Mouse (Mus musculus): ENCODE data around the gene Tcl1b2. TPM values are rescaled to one million over a fixed set of nuclear protein-coding genes. Genes with fewer than 3 reads are reported as not detected.
A peak's percentile ranks its signal among the peaks of the same experiment; 100 is the strongest.

The Tcl1b2 gene
- not detected in 2 replicates for polyA plus RNA-seq (2016; fragmentation: Nextera tagmentation; extraction: Ambion mirVana)

GRCm38 (mm10) chr12:105145714-105146113, at the start of gene Tcl1b2:
Tcl1b2 (plus strand) TSS chr12:105146014.
- WGBS, result 81% methylated on average over 3 of the region's 3 CpGs
- H3K4me3 ChIP-seq, result no peak within 1 kb of the TSS
- no peaks in the 10 kb centered on the region for H3K9me3 ChIP-seq (replicated peaks)
- H3K36me3 ChIP-seq, result no peaks in the 10 kb centered on the region
- no peak within 1 kb of the TSS for H3K27ac ChIP-seq
- peak; percentile 10 for DNase-seq (ENCODE audit: low spot score)
- H3K4me1 ChIP-seq, result no peaks in the 10 kb centered on the region
- H3K27me3 ChIP-seq (ENCODE audit: low read depth, poor library complexity, severe bottlenecking), result no peaks in the 10 kb centered on the region

GRCm38 (mm10) chr12:105099466-105100044, 46.3 kb upstream of the Tcl1b2 start:
- Histone ChIP-seq H3K4me1 (peaks cover 5% of the 10 kb centered on the region; the same call in 1 of the 2 replicates), H3K36me3 (no peaks in the 10 kb centered on the region), H3K27ac (no peak overlapping the region), H3K9me3 (replicated peaks) (no peaks in the 10 kb centered on the region), H3K27me3 (ENCODE audit: low read depth, poor library complexity, severe bottlenecking) (no peaks in the 10 kb centered on the region), H3K4me3 (no peak overlapping the region)
- no peak for DNase-seq (ENCODE audit: low spot score)
- WGBS, result 60% methylated on average over 9 of the region's 9 CpGs

- no peak for DNase-seq (ENCODE audit: low spot score)
- no peaks in the 10 kb centered on the region for H3K36me3 ChIP-seq
- H3K27ac ChIP-seq, result no peak overlapping the region
- no peaks in the 10 kb centered on the region for H3K27me3 ChIP-seq (ENCODE audit: low read depth, poor library complexity, severe bottlenecking)
- no peak overlapping the region for H3K4me3 ChIP-seq
- no peaks in the 10 kb centered on the region for H3K9me3 ChIP-seq (replicated peaks)
- peaks cover 4% of the 10 kb centered on the region; the same call in 1 of the 2 replicates for H3K4me1 ChIP-seq
- 62% methylated on average over 8 of the region's 8 CpGs for WGBS
Measured at GRCm38 (mm10) chr12:105102901-105103300, 42.9 kb upstream of the Tcl1b2 start.

GRCm38 (mm10) chr12:105104036-105104435, 41.8 kb upstream of the Tcl1b2 start:
- Histone ChIP-seq H3K36me3 (no peaks in the 10 kb centered on the region), H3K27me3 (ENCODE audit: low read depth, poor library complexity, severe bottlenecking) (no peaks in the 10 kb centered on the region), H3K9me3 (replicated peaks) (no peaks in the 10 kb centered on the region), H3K4me1 (no peaks in the 10 kb centered on the region), H3K27ac (no peak overlapping the region), H3K4me3 (no peak overlapping the region)
- peak; percentile 92 for DNase-seq (ENCODE audit: low spot score)
- 3% methylated on average over 4 of the region's 4 CpGs for WGBS

- WGBS, result 80% methylated on average over 5 of the region's 5 CpGs
- H3K4me1 ChIP-seq, result peaks cover 6% of the 10 kb centered on the region; the same call in 1 of the 2 replicates
- no peaks in the 10 kb centered on the region for H3K9me3 ChIP-seq (replicated peaks)
- no peak overlapping the region for H3K4me3 ChIP-seq
- H3K36me3 ChIP-seq, result no peaks in the 10 kb centered on the region
- DNase-seq (ENCODE audit: low spot score), result no peak
- H3K27ac ChIP-seq, result no peak overlapping the region
- no peaks in the 10 kb centered on the region for H3K27me3 ChIP-seq (ENCODE audit: low read depth, poor library complexity, severe bottlenecking)
Measured at GRCm38 (mm10) chr12:105105326-105105725, 40.5 kb upstream of the Tcl1b2 start.

- Histone ChIP-seq H3K4me1 (peaks cover 25% of the 10 kb centered on the region), H3K4me3 (no peak overlapping the region), H3K9me3 (replicated peaks) (no peaks in the 10 kb centered on the region), H3K36me3 (no peaks in the 10 kb centered on the region), H3K27me3 (ENCODE audit: low read depth, poor library complexity, severe bottlenecking) (no peaks in the 10 kb centered on the region), H3K27ac (no peak overlapping the region)
- WGBS, result 90% methylated on average over 4 of the region's 4 CpGs
- DNase-seq (ENCODE audit: low spot score), result no peak
Measured at GRCm38 (mm10) chr12:105108856-105109255, 37.0 kb upstream of the Tcl1b2 start.

- no peak overlapping the region for H3K4me3 ChIP-seq
- H3K4me1 ChIP-seq, result peaks cover 25% of the 10 kb centered on the region
- no peaks in the 10 kb centered on the region for H3K27me3 ChIP-seq (ENCODE audit: low read depth, poor library complexity, severe bottlenecking)
- H3K27ac ChIP-seq, result no peak overlapping the region
- WGBS, result 87% methylated on average over 3 of the region's 3 CpGs
- H3K36me3 ChIP-seq, result no peaks in the 10 kb centered on the region
- H3K9me3 ChIP-seq (replicated peaks), result no peaks in the 10 kb centered on the region
- no peak for DNase-seq (ENCODE audit: low spot score)
Measured at GRCm38 (mm10) chr12:105109406-105109805, 36.4 kb upstream of the Tcl1b2 start.

- Histone ChIP-seq H3K9me3 (replicated peaks) (no peaks in the 10 kb centered on the region), H3K27me3 (ENCODE audit: low read depth, poor library complexity, severe bottlenecking) (no peaks in the 10 kb centered on the region), H3K36me3 (no peaks in the 10 kb centered on the region), H3K27ac (no peak overlapping the region), H3K4me3 (no peak overlapping the region), H3K4me1 (peaks cover 25% of the 10 kb centered on the region)
- no peak for DNase-seq (ENCODE audit: low spot score)
- 78% methylated on average over 4 of the region's 4 CpGs for WGBS
Measured at GRCm38 (mm10) chr12:105109812-105110211, 36.0 kb upstream of the Tcl1b2 start.

GRCm38 (mm10) chr12:105112321-105112988, 33.4 kb upstream of the Tcl1b2 start:
- Histone ChIP-seq H3K4me1 (peaks cover 25% of the 10 kb centered on the region), H3K36me3 (no peaks in the 10 kb centered on the region), H3K27ac (no peak overlapping the region), H3K9me3 (replicated peaks) (no peaks in the 10 kb centered on the region), H3K4me3 (no peak overlapping the region), H3K27me3 (ENCODE audit: low read depth, poor library complexity, severe bottlenecking) (no peaks in the 10 kb centered on the region)
- no peak for DNase-seq (ENCODE audit: low spot score)
- 53% methylated on average over 13 of the region's 13 CpGs for WGBS

- H3K27me3 ChIP-seq (ENCODE audit: low read depth, poor library complexity, severe bottlenecking), result no peaks in the 10 kb centered on the region
- H3K4me1 ChIP-seq, result peaks cover 8% of the 10 kb centered on the region
- H3K36me3 ChIP-seq, result no peaks in the 10 kb centered on the region
- DNase-seq (ENCODE audit: low spot score), result no peak
- no peak overlapping the region for H3K27ac ChIP-seq
- 81% methylated on average over 1 of the region's 1 CpGs for WGBS
- H3K9me3 ChIP-seq (replicated peaks), result no peaks in the 10 kb centered on the region
- no peak overlapping the region for H3K4me3 ChIP-seq
Measured at GRCm38 (mm10) chr12:105116648-105117047, 29.2 kb upstream of the Tcl1b2 start.

GRCm38 (mm10) chr12:105125362-105125761, 20.5 kb upstream of the Tcl1b2 start:
- Histone ChIP-seq H3K4me3 (no peak overlapping the region), H3K27ac (no peak overlapping the region), H3K36me3 (no peaks in the 10 kb centered on the region), H3K9me3 (replicated peaks) (no peaks in the 10 kb centered on the region), H3K4me1 (no peaks in the 10 kb centered on the region), H3K27me3 (ENCODE audit: low read depth, poor library complexity, severe bottlenecking) (no peaks in the 10 kb centered on the region)
- 83% methylated on average over 6 of the region's 6 CpGs for WGBS
- DNase-seq (ENCODE audit: low spot score), result peak; percentile 10

- Histone ChIP-seq H3K4me3 (no peak overlapping the region), H3K36me3 (no peaks in the 10 kb centered on the region), H3K27ac (no peak overlapping the region), H3K27me3 (ENCODE audit: low read depth, poor library complexity, severe bottlenecking) (no peaks in the 10 kb centered on the region), H3K9me3 (replicated peaks) (no peaks in the 10 kb centered on the region), H3K4me1 (no peaks in the 10 kb centered on the region)
- peak; percentile 10 for DNase-seq (ENCODE audit: low spot score)
- 76% methylated on average over 4 of the region's 4 CpGs for WGBS
Measured at GRCm38 (mm10) chr12:105126516-105126915, 19.3 kb upstream of the Tcl1b2 start.

- H3K4me1 ChIP-seq, result no peaks in the 10 kb centered on the region
- H3K27ac ChIP-seq, result no peak overlapping the region
- no peak overlapping the region for H3K4me3 ChIP-seq
- 93% methylated on average over 2 of the region's 2 CpGs for WGBS
- no peaks in the 10 kb centered on the region for H3K27me3 ChIP-seq (ENCODE audit: low read depth, poor library complexity, severe bottlenecking)
- H3K9me3 ChIP-seq (replicated peaks), result no peaks in the 10 kb centered on the region
- no peaks in the 10 kb centered on the region for H3K36me3 ChIP-seq
- peak; percentile 6 for DNase-seq (ENCODE audit: low spot score)
Measured at GRCm38 (mm10) chr12:105127607-105128006, 18.2 kb upstream of the Tcl1b2 start.

All from limb, embryonic 10.5 days (tissue).